11 mouse cellular contexts compared by ENCODE assay signal in the genomic region with DNA sequence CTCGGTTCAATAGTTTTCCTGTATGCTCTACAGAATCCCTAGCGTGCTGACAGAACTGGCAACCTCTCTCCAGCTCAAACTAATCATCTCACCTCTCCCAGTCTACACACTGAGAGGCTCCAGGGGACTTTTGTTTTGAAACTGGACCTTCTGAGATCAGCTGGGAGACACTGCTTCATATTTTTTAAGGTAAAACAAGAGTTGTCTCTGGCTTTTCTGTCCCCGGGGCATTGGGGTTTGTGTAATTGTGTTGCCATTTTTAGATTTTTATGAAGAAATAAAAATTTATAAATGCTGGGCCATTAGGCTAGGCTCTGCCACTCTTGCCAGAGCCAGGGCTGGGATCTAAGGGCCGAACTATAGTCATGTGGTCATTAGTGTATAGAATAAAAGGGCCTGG.
"Had no signal": no experiment of that assay in that cellular context is flagged by ENCODE, and none has a peak within 500 bp of the region (broad histone marks: within the 10 kb centered on the region; RNA-seq: fewer than 3 reads in every experiment).

No protein-coding gene starts in this region.

- ATAC-seq: liver, postnatal 0 days; lung, postnatal 0 days; midbrain, embryonic 13.5 days; midbrain, embryonic 16.5 days had no signal

- DNase-seq: kidney, postnatal 36 days; left cerebral cortex, postnatal 4 days; liver, postnatal 0 days; lung, embryonic 14.5 days; retina, postnatal 1 day; right cerebral cortex, postnatal 25 days; spleen, adult 18-20 months; thymus, postnatal 36 days had no signal
